In the genomic region with DNA sequence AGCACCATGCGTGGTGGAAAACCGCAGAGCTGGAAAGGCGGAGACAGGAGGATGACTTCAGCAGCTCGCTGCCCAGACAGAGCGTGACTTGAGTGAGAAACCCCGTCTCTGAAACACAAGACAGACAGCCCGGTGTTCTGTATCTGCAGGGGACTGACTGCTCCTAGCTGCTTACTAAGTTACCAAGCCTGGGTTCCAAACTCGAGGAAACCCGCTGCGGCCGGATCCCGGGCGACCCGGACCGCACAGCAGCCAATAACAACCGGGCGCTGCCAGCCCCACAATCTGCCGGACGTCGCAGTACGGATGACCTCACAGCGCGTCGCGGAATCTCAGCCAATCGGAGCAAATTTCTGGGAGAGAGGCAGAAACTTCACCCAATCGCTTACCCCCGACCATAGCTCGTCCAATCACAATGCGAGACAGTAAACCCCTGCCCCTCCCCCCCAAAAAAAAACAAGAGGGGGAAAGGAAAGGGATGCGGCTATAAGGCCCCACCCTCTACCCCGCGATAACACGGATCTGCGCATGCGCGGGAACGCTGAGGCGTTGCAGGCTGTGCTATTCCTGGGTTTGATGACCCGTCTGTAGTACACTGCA, we compare ENCODE assay signal across 8 mouse cellular contexts. TPM values are rescaled to one million over a fixed set of nuclear protein-coding genes. Genes with fewer than 3 reads are reported as not detected.
DNase-seq lines count a peak whose midpoint lies in the region; ATAC-seq and TF ChIP-seq lines count a peak whose summit lies in the region.

No protein-coding gene starts in this region.

- intact Hi-C loops in heart, postnatal 36 days (cut with DNase I) = loop anchor here (5.0 kb wide), 2 partner anchors 100 to 165 kb away; a partner anchor contains a TSS

- TF ChIP-seq CTCF in G1E (IDR thresholded peaks at IDR 0.05; ENCODE audit: low read depth, low read length) = no peak
- no peak for TF ChIP-seq CTCF in layer of hippocampus, adult 2 months (conservative IDR thresholded peaks at IDR 0.05)
- TF ChIP-seq CTCF in lung, embryonic 14.5 days (IDR thresholded peaks at IDR 0.05; ENCODE audit: low read depth) = no peak
- TF ChIP-seq CTCF in olfactory bulb, adult 2 months (IDR thresholded peaks at IDR 0.05; ENCODE audit: insufficient read depth, low read depth, low read length) = no peak
- TF ChIP-seq CTCF in thymus, adult 2 months (IDR thresholded peaks at IDR 0.05; ENCODE audit: borderline replicate concordance, control insufficient read depth, extremely low read depth, insufficient read depth, low read length, poor library complexity) = peak; percentile 58; the same call in 1 of the 2 replicates

- H3K36me3 ChIP-seq in G1E (replicated peaks) = no peaks in the 10 kb centered on the region
- no peaks in the 10 kb centered on the region for H3K36me3 ChIP-seq in forebrain, embryonic 16.5 days (ENCODE audit: control insufficient read depth, insufficient read depth)
- H3K36me3 ChIP-seq in lung, embryonic 14.5 days (ENCODE audit: insufficient read depth) = no peaks in the 10 kb centered on the region
- H3K36me3 ChIP-seq in thymus, adult 2 months (ENCODE audit: control insufficient read depth, insufficient read depth, low read length) = no peaks in the 10 kb centered on the region

- H3K27me3 ChIP-seq in G1E (ENCODE audit: insufficient read depth, low read length) = no peaks in the 10 kb centered on the region
- H3K27me3 ChIP-seq in forebrain, embryonic 16.5 days (replicated peaks; ENCODE audit: control insufficient read depth, insufficient read depth, low read length) = no peaks in the 10 kb centered on the region
- H3K27me3 ChIP-seq in lung, embryonic 14.5 days (ENCODE audit: insufficient read depth, low read length) = no peaks in the 10 kb centered on the region
- H3K27me3 ChIP-seq in thymus, adult 2 months (ENCODE audit: control insufficient read depth, insufficient read depth, low read length) = no peaks in the 10 kb centered on the region

- peak; percentile 94 for TF ChIP-seq POLR2A in olfactory bulb, adult 2 months (IDR thresholded peaks at IDR 0.05; ENCODE audit: insufficient read depth, low read depth, low read length)
- TF ChIP-seq POLR2A in thymus, adult 2 months (IDR thresholded peaks at IDR 0.05; ENCODE audit: control insufficient read depth, extremely low read depth, insufficient read depth, low read length, poor library complexity) = peak; percentile 90

- H3K27ac ChIP-seq in forebrain, embryonic 16.5 days (ENCODE audit: low read length) = peak overlapping the region; percentile 87
- peak overlapping the region; percentile 93 for H3K27ac ChIP-seq in layer of hippocampus, adult 2 months
- H3K27ac ChIP-seq in lung, embryonic 14.5 days (ENCODE audit: low read depth) = peak overlapping the region; percentile 89
- peak overlapping the region; percentile 56 for H3K27ac ChIP-seq in olfactory bulb, adult 2 months (ENCODE audit: insufficient read depth, low read depth, low read length)
- H3K27ac ChIP-seq in thymus, adult 2 months (ENCODE audit: control insufficient read depth, insufficient read depth, low read length) = peak overlapping the region; percentile 78

- 0% methylated on average over 40 of the region's 40 CpGs for WGBS in forebrain, embryonic 16.5 days
- under 1% methylated on average over 40 of the region's 40 CpGs for WGBS in lung, embryonic 14.5 days
- WGBS in olfactory bulb, adult 2 months = under 1% methylated on average over 40 of the region's 40 CpGs
- WGBS in thymus, adult 2 months = under 1% methylated on average over 40 of the region's 40 CpGs

- H3K4me1 ChIP-seq in G1E (ENCODE audit: insufficient read depth, low read depth, low read length) = peaks cover 59% of the 10 kb centered on the region
- H3K4me1 ChIP-seq in forebrain, embryonic 16.5 days (replicated peaks; ENCODE audit: control insufficient read depth, insufficient read depth, low read length) = peaks cover 9% of the 10 kb centered on the region
- H3K4me1 ChIP-seq in lung, embryonic 14.5 days (ENCODE audit: insufficient read depth) = no peaks in the 10 kb centered on the region; the same call in 1 of the 2 replicates
- no peaks in the 10 kb centered on the region for H3K4me1 ChIP-seq in olfactory bulb, adult 2 months (ENCODE audit: control insufficient read depth, insufficient read depth, low read length)
- peaks cover 2% of the 10 kb centered on the region; the same call in 1 of the 2 replicates for H3K4me1 ChIP-seq in thymus, adult 2 months (replicated peaks; ENCODE audit: control insufficient read depth, insufficient read depth, low read length)

- H3K9ac ChIP-seq in forebrain, embryonic 16.5 days (replicated peaks; ENCODE audit: low read depth, low read length) = peak overlapping the region; percentile 67
- peak overlapping the region; percentile 81 for H3K9ac ChIP-seq in lung, embryonic 14.5 days

- H3K4me2 ChIP-seq in forebrain, embryonic 16.5 days (ENCODE audit: low read length) = peak overlapping the region; percentile 96
- peak overlapping the region; percentile 77 for H3K4me2 ChIP-seq in lung, embryonic 14.5 days

- DNase-seq in G1E (ENCODE audit: low spot score) = peak; percentile 94
- DNase-seq in cerebellum, adult 18-20 months = peak; percentile 96 to 98
- peak; percentile 95 to 96 for DNase-seq in heart, postnatal 36 days
- peak; percentile 96 to 98 for DNase-seq in layer of hippocampus, adult 2 months (ENCODE audit: low spot score in 2 of 2)
- DNase-seq in lung, embryonic 14.5 days = peak; percentile 99
- DNase-seq in thymus, adult 2 months = peak; percentile 95

- peak overlapping the region; percentile 77 for H3K4me3 ChIP-seq in G1E (ENCODE audit: low read depth, low read length)
- H3K4me3 ChIP-seq in forebrain, embryonic 16.5 days (replicated peaks; ENCODE audit: low read length) = peak overlapping the region; percentile 69
- H3K4me3 ChIP-seq in layer of hippocampus, adult 2 months = peak overlapping the region; percentile 93
- H3K4me3 ChIP-seq in lung, embryonic 14.5 days (ENCODE audit: low read depth, low read length) = peak overlapping the region; percentile 54
- H3K4me3 ChIP-seq in olfactory bulb, adult 2 months (ENCODE audit: insufficient read depth, low read depth, low read length) = peak overlapping the region; percentile 57
- H3K4me3 ChIP-seq in thymus, adult 2 months (ENCODE audit: control insufficient read depth, insufficient read depth, low read length) = peak overlapping the region; percentile 76

- ATAC-seq in G1E (ENCODE audit: extremely low read depth, insufficient number of reproducible peaks, low FRiP score, poor library complexity, severe bottlenecking) = peak; percentile 95
- peak; percentile 96 for ATAC-seq in forebrain, embryonic 16.5 days
- peak; percentile 96 for ATAC-seq in lung, embryonic 14.5 days (ENCODE audit: insufficient read depth)

- H3K9me3 ChIP-seq in G1E (replicated peaks) = no peaks in the 10 kb centered on the region
- H3K9me3 ChIP-seq in forebrain, embryonic 16.5 days (ENCODE audit: control insufficient read depth, low read length) = no peaks in the 10 kb centered on the region
- no peaks in the 10 kb centered on the region for H3K9me3 ChIP-seq in lung, embryonic 14.5 days (ENCODE audit: low read depth, low read length)

RNA-seq across cellular contexts. Expression of a gene that starts 13.1 kb away (rescaled TPM):
- total RNA-seq in G1E (2014; fragmentation: Nextera tagmentation) (147 and 160 TPM in 2 replicates), G1E (2017) (16.0 and 17.1 TPM in 2 replicates)
- polyA plus RNA-seq in G1E (2012) = 90.5 and 103 TPM in 2 replicates
- polyA plus RNA-seq in forebrain, embryonic 16.5 days (2015; fragmentation: Nextera tagmentation; extraction: Ambion mirVana) = 75.5 and 84.7 TPM in 2 replicates
- 10 to 100 TPM; 75.5 to 80.0 TPM for total RNA-seq in heart, postnatal 36 days (2021)
- total RNA-seq in layer of hippocampus, adult 2 months (2021) = 100 to 1,000 TPM; 288 to 305 TPM
- 69.0 and 76.8 TPM in 2 replicates for polyA plus RNA-seq in lung, embryonic 14.5 days (2014; fragmentation: Nextera tagmentation; extraction: Ambion mirVana)
- 70.7 and 86.2 TPM in 2 replicates for polyA plus RNA-seq in olfactory bulb, adult 2 months (2012; ENCODE audit: insufficient read depth, insufficient read length, low replicate concordance, missing spikeins)
- polyA plus RNA-seq in thymus, adult 2 months (2012; rRNA removed) = 104 and 134 TPM in 2 replicates

RNA-seq across cellular contexts. Expression of a gene that starts 42.4 kb away (rescaled TPM):
- total RNA-seq in G1E (2014; fragmentation: Nextera tagmentation) (not detected in 2 replicates), G1E (2017) (0.41 and 0.44 TPM in 2 replicates)
- 0.42 and 0.44 TPM in 2 replicates for polyA plus RNA-seq in G1E (2012)
- 19.6 and 20.6 TPM in 2 replicates for polyA plus RNA-seq in forebrain, embryonic 16.5 days (2015; fragmentation: Nextera tagmentation; extraction: Ambion mirVana)
- 10 to 100 TPM; 24.7 to 32.1 TPM for total RNA-seq in heart, postnatal 36 days (2021)
- 10 to 100 TPM; 20.2 to 21.8 TPM for total RNA-seq in layer of hippocampus, adult 2 months (2021)
- polyA plus RNA-seq in lung, embryonic 14.5 days (2014; fragmentation: Nextera tagmentation; extraction: Ambion mirVana) = 2.5 and 3.9 TPM in 2 replicates
- not detected in 2 replicates for polyA plus RNA-seq in olfactory bulb, adult 2 months (2012; ENCODE audit: insufficient read depth, insufficient read length, low replicate concordance, missing spikeins)
- polyA plus RNA-seq in thymus, adult 2 months (2012; rRNA removed) = 2.9 and 7.7 TPM in 2 replicates

RNA-seq across cellular contexts. Expression of a gene that starts 53.1 kb away (rescaled TPM):
- total RNA-seq in G1E (2014; fragmentation: Nextera tagmentation) (21.7 and 24.7 TPM in 2 replicates), G1E (2017) (25.3 and 27.4 TPM in 2 replicates)
- 49.2 and 54.5 TPM in 2 replicates for polyA plus RNA-seq in G1E (2012)
- 0.20 and 0.48 TPM in 2 replicates for polyA plus RNA-seq in forebrain, embryonic 16.5 days (2015; fragmentation: Nextera tagmentation; extraction: Ambion mirVana)
- total RNA-seq in heart, postnatal 36 days (2021) = 10 to 100 TPM; 14.3 to 15.8 TPM
- 1 to 10 TPM; 3.6 to 6.0 TPM for total RNA-seq in layer of hippocampus, adult 2 months (2021)
- polyA plus RNA-seq in lung, embryonic 14.5 days (2014; fragmentation: Nextera tagmentation; extraction: Ambion mirVana) = 4.5 and 4.9 TPM in 2 replicates
- not detected in 2 replicates for polyA plus RNA-seq in olfactory bulb, adult 2 months (2012; ENCODE audit: insufficient read depth, insufficient read length, low replicate concordance, missing spikeins)
- 189 and 210 TPM in 2 replicates for polyA plus RNA-seq in thymus, adult 2 months (2012; rRNA removed)

Comparison
In these comparisons a context has a peak if more than half of its experiments do, and no peak if none do; other contexts are left out.
1. Peak in every context shown above with its lines: DNase-seq, ATAC-seq, H3K4me3 ChIP-seq and H3K27ac ChIP-seq.